Mouse (Mus musculus): ENCODE measurements at regions not wholly inside any gene's neighbourhood (a gene's known extent, or its start where the extent isn't known, plus 50 kb on each side); places are given as distances from the start of the nearest gene placed in this dataset.
"Not testable (repeated sequence)": the region's sequence is repeated elsewhere in the genome, so short reads cannot be mapped to it uniquely, and the experiment has no call there.

GRCm38 (mm10) chr17:13583475-13584233 is 176.7 kb upstream of the Afdn start:
- ATAC-seq (ENCODE audit: insufficient read depth) (no peak), DNase-seq (ENCODE audit: low read depth in 3 of 3, low spot score in 3 of 3) (no peak)

GRCm38 (mm10) chr17:13584394-13584793 is 175.9 kb upstream of the Afdn start:
- Histone ChIP-seq H3K9me3 (ENCODE audit: control insufficient read depth, low read length) (peaks cover 4% of the 10 kb centered on the region), H3K9ac (replicated peaks) (no peak overlapping the region), H3K4me3 (ENCODE audit: insufficient read depth in 1 of 2, low read depth in 2 of 2, low read length in 2 of 2) (no peak overlapping the region), H3K27ac (no peak overlapping the region), H3K27me3 (ENCODE audit: control insufficient read depth, insufficient read depth, low read length) (no peaks in the 10 kb centered on the region), H3K36me3 (replicated peaks; ENCODE audit: control insufficient read depth, insufficient read depth, low read depth) (no peaks in the 10 kb centered on the region), H3K4me1 (replicated peaks; ENCODE audit: control insufficient read depth in 2 of 2, insufficient read depth in 2 of 2, low read length in 1 of 2) (peaks cover 0 to 8% of the 10 kb centered on the region in 2 experiments; a peak in 1 of 4 replicates), H3K4me2 (ENCODE audit: low read depth) (no peak overlapping the region)
- DNase-seq (ENCODE audit: low read depth in 3 of 3, low spot score in 3 of 3) (no peak), ATAC-seq (ENCODE audit: insufficient read depth) (no peak)
- WGBS (ENCODE audit: insufficient replicate concordance), result 61% methylated on average over 4 of the region's 4 CpGs
- TF ChIP-seq CTCF (IDR thresholded peaks at IDR 0.05; ENCODE audit: low read depth) (no peak), EP300 (IDR thresholded peaks at IDR 0.05; ENCODE audit: low read depth) (no peak)

More at GRCm38 (mm10) chr17:13583475-13584233, 176.7 kb upstream of the Afdn start:
- TF ChIP-seq CTCF (IDR thresholded peaks at IDR 0.05; ENCODE audit: low read depth) (no peak), EP300 (IDR thresholded peaks at IDR 0.05; ENCODE audit: low read depth) (no peak)
- Histone ChIP-seq H3K36me3 (replicated peaks; ENCODE audit: control insufficient read depth, insufficient read depth, low read depth) (no peaks in the 10 kb centered on the region), H3K9ac (replicated peaks) (no peak overlapping the region), H3K27ac (no peak overlapping the region), H3K4me1 (replicated peaks; ENCODE audit: control insufficient read depth in 2 of 2, insufficient read depth in 2 of 2, low read length in 1 of 2) (peaks cover 0 to 8% of the 10 kb centered on the region in 2 experiments; a peak in 1 of 4 replicates), H3K4me2 (ENCODE audit: low read depth) (no peak overlapping the region), H3K4me3 (ENCODE audit: insufficient read depth in 1 of 2, low read depth in 2 of 2, low read length in 2 of 2) (no peak overlapping the region), H3K27me3 (ENCODE audit: control insufficient read depth, insufficient read depth, low read length) (no peaks in the 10 kb centered on the region), H3K9me3 (ENCODE audit: control insufficient read depth, low read length) (peaks cover 4% of the 10 kb centered on the region)
- WGBS (ENCODE audit: insufficient replicate concordance), result 61% methylated on average over 9 of the region's 9 CpGs

- not testable (repeated sequence) for H3K36me3 ChIP-seq (replicated peaks; ENCODE audit: control insufficient read depth, insufficient read depth, low read depth); H3K9ac ChIP-seq (replicated peaks); ATAC-seq (ENCODE audit: insufficient read depth); H3K27ac ChIP-seq; H3K4me3 ChIP-seq (ENCODE audit: insufficient read depth in 1 of 2, low read depth in 2 of 2, low read length in 2 of 2); DNase-seq (ENCODE audit: low read depth in 3 of 3, low spot score in 3 of 3); H3K27me3 ChIP-seq (ENCODE audit: control insufficient read depth, insufficient read depth, low read length); H3K4me1 ChIP-seq (replicated peaks; ENCODE audit: control insufficient read depth in 2 of 2, insufficient read depth in 2 of 2, low read length in 1 of 2); H3K4me2 ChIP-seq (ENCODE audit: low read depth)
- H3K9me3 ChIP-seq (ENCODE audit: control insufficient read depth, low read length), result peaks cover 14% of the 10 kb centered on the region
- WGBS (ENCODE audit: insufficient replicate concordance), result 43% methylated on average over 1 of the region's 1 CpGs
Observed at GRCm38 (mm10) chr17:13590240-13590837, 170.0 kb upstream of the Afdn start.

Data from liver, embryonic 14.5 days (tissue).